Mouse (Mus musculus): ENCODE measurements around the gene Ndufaf4. TPM values are rescaled to one million over a fixed set of nuclear protein-coding genes. Genes with fewer than 3 reads are reported as not detected.

The Ndufaf4 gene
- polyA plus RNA-seq, 1 experiment: 0.95 TPM

GRCm38 (mm10) chr4:24924726-24925125, 26.8 kb downstream of the Ndufaf4 start:
- Histone ChIP-seq H3K4me3 (ENCODE audit: control insufficient read depth, low read depth, low read length) (no peak overlapping the region), H3K4me1 (ENCODE audit: control insufficient read depth, insufficient read depth, low read length) (no peaks in the 10 kb centered on the region), H3K27ac (ENCODE audit: control insufficient read depth, insufficient read depth, low read depth, low read length) (no peak overlapping the region), H3K36me3 (ENCODE audit: control insufficient read depth, insufficient read depth, low read length) (no peaks in the 10 kb centered on the region), H3K27me3 (ENCODE audit: control insufficient read depth, insufficient read depth, low read length) (no peaks in the 10 kb centered on the region)
- no peak for TF ChIP-seq POLR2A (IDR thresholded peaks at IDR 0.05; ENCODE audit: control insufficient read depth, low read depth, low read length)
- TF ChIP-seq CTCF (IDR thresholded peaks at IDR 0.05; ENCODE audit: control insufficient read depth, insufficient read depth, insufficient replicate concordance, low read depth, low read length): no peak

GRCm38 (mm10) chr4:24928260-24928780, 30.4 kb downstream of the Ndufaf4 start:
- Histone ChIP-seq H3K27me3 (ENCODE audit: control insufficient read depth, insufficient read depth, low read length) (no peaks in the 10 kb centered on the region), H3K4me1 (ENCODE audit: control insufficient read depth, insufficient read depth, low read length) (no peaks in the 10 kb centered on the region), H3K36me3 (ENCODE audit: control insufficient read depth, insufficient read depth, low read length) (no peaks in the 10 kb centered on the region), H3K4me3 (ENCODE audit: control insufficient read depth, low read depth, low read length) (no peak overlapping the region), H3K27ac (ENCODE audit: control insufficient read depth, insufficient read depth, low read depth, low read length) (no peak overlapping the region)
- no peak for TF ChIP-seq CTCF (IDR thresholded peaks at IDR 0.05; ENCODE audit: control insufficient read depth, insufficient read depth, insufficient replicate concordance, low read depth, low read length)

- Histone ChIP-seq H3K4me3 (ENCODE audit: control insufficient read depth, low read depth, low read length) (no peak overlapping the region), H3K27me3 (ENCODE audit: control insufficient read depth, insufficient read depth, low read length) (no peaks in the 10 kb centered on the region)
- TF ChIP-seq CTCF (IDR thresholded peaks at IDR 0.05; ENCODE audit: control insufficient read depth, insufficient read depth, insufficient replicate concordance, low read depth, low read length) (no peak), POLR2A (IDR thresholded peaks at IDR 0.05; ENCODE audit: control insufficient read depth, low read depth, low read length) (no peak)
Observed at GRCm38 (mm10) chr4:24928926-24929325, 31.0 kb downstream of the Ndufaf4 start.

GRCm38 (mm10) chr4:24942728-24943424, 45.0 kb downstream of the Ndufaf4 start:
- Histone ChIP-seq H3K27ac (ENCODE audit: control insufficient read depth, insufficient read depth, low read depth, low read length) (no peak overlapping the region), H3K4me3 (ENCODE audit: control insufficient read depth, low read depth, low read length) (no peak overlapping the region), H3K27me3 (ENCODE audit: control insufficient read depth, insufficient read depth, low read length) (no peaks in the 10 kb centered on the region), H3K4me1 (ENCODE audit: control insufficient read depth, insufficient read depth, low read length) (no peaks in the 10 kb centered on the region), H3K36me3 (ENCODE audit: control insufficient read depth, insufficient read depth, low read length) (no peaks in the 10 kb centered on the region)
- TF ChIP-seq POLR2A (IDR thresholded peaks at IDR 0.05; ENCODE audit: control insufficient read depth, low read depth, low read length) (no peak), CTCF (IDR thresholded peaks at IDR 0.05; ENCODE audit: control insufficient read depth, insufficient read depth, insufficient replicate concordance, low read depth, low read length) (no peak)

More at GRCm38 (mm10) chr4:24928926-24929325, 31.0 kb downstream of the Ndufaf4 start:
- H3K4me1 ChIP-seq (ENCODE audit: control insufficient read depth, insufficient read depth, low read length): no peaks in the 10 kb centered on the region
- no peak overlapping the region for H3K27ac ChIP-seq (ENCODE audit: control insufficient read depth, insufficient read depth, low read depth, low read length)
- no peaks in the 10 kb centered on the region for H3K36me3 ChIP-seq (ENCODE audit: control insufficient read depth, insufficient read depth, low read length)

Other genes with a start within 250 kb of the Ndufaf4 start
- gene Klhl32, start 47.0 kb upstream of the Ndufaf4 start, polyA plus RNA-seq (2012; rRNA removed): 2.4 and 3.5 TPM in 2 replicates
- gene Gpr63, start 68.3 kb downstream of the Ndufaf4 start, polyA plus RNA-seq (2012; rRNA removed): 0.25 and 0.65 TPM in 2 replicates

Data from testis, adult 2 months (tissue).